Mouse (Mus musculus) ovary, postnatal 36 days (tissue): ENCODE measurements at regions not wholly inside any gene's neighbourhood (a gene's known extent, or its start where the extent isn't known, plus 50 kb on each side); places are given as distances from the start of the nearest gene placed in this dataset.

ENCODE experiments used
- DNase-seq: peaks from one replicate; pipeline ENCODE4 v3.0.0; 2022; ENCODE audit warnings: low spot score, mixed read lengths

DNA sequence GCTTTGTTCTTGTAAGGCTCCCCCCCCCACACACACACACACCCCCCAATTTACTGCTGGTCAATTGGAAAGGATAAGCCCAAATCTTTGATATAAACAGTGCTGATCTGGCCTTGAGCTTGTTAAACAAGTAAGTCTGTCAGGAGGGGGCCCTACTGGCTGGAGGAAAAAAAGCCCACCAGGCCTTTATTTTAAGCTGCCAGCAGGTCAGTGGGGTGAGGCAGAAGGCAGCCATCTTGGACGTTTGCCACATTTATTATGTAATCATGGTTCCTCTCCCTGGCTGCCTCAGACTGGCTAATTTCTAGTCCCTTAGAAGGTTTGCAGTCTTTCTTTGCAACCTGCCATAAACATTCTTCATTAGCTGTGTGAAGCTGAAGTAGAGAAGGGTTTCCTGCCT is 75.9 kb upstream of the Med14 start:
- DNase-seq: no peak

DNA sequence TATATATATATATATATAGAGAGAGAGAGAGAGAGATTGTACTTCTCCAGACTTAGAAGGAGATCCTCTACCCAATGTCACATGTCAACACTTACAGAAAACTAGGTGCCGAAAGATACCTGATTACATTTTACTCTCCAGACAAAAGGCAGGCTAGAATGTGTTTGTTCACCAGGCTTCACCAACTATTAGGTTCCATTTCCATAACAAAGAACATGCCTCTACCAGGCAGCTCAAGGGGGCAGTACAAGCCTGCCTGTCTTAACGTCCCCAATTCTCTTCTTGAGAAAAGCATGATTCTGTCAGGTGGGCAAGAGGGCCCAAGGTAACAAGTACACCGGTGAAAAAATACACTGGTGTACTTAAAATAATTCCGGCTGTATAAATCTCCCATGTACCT is 72.8 kb upstream of the Med14 start:
- no peak for DNase-seq

DNA sequence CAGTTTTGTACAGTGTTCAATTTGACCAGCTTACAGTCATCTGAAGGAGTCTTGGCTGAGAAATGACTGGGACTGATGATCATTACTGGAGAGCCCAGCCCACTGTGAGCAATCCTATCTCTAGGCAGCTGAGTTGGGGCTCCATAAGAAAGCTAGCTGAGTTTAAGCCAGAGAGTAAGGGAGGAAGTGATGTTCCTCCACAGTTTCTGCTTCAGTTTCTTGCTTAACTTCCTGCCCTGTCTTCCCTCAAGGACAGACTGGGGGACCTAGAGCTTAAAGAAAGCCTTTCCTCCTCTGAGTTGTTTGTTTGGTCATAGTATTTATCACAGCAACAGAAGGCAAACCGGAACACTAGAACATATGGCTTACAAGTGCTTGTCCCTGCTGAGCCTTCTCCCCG is 70.8 kb upstream of the Med14 start:
- no peak for DNase-seq

DNA sequence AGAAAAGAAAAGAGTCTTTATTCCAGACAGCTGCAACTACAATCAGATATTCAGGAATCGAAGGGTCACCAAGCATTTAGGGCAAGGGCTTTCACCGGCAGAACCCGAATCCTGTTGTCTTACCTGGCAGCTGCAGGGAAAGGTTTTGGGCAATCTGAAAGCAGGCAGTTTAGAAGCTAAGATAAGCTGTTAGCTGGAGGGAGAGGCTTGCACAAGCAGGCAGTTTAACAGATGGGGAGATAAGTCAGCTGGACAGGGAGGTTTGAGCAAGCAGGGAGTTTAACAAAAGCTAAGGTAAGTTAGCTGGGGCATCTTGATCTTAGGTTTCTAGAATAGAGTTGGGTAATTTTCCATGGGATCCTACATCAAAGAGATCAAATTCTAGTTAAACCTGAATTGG is 67.3 kb upstream of the Med14 start:
- no peak for DNase-seq

DNA sequence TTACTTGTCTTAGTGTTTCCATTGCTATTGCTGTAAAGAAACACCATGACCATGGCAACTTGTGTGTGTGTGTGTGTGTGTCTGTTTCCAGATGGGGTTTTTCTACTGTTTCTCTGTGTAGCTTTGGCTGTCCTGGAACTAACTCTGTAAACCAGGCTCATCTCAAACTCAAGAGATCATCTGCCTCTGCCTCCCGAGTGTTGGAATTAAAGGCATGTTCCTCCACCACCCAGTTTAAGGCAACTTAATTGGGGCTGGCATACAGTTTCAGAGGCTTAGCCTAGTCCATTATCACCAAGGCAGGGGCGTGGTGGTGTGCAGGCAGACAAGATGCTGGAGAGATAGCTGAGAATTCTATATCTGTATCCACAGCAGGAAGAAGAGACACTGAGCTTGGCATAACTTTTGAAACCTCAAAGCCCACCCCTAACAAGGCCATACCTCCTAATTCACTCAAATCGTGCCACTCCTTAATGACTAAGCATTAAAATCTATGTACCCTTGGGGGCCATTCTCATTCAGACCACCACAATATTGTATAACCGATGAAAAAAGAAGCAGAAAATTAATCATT is 65.5 kb upstream of the Med14 start:
- DNase-seq: no peak

DNA sequence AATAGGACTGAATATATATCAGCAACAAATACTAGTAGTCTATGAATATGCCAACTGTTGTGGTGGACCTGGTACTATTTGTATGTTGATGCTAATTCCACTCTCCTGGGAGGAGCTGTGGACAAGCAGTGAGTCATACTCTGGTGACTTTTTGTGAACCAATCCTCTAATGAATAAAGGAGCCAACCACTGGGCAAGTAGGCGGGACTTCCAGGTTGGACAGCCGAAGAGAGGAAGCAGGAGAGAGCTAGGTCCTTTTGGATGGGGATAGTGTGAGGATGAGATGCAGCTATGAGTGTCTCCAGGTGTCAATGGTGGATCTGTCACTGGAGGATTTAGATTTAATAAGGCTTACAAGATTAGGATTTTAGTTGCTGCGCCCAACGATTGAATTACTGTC is 64.8 kb upstream of the Med14 start:
- DNase-seq: no peak

DNA sequence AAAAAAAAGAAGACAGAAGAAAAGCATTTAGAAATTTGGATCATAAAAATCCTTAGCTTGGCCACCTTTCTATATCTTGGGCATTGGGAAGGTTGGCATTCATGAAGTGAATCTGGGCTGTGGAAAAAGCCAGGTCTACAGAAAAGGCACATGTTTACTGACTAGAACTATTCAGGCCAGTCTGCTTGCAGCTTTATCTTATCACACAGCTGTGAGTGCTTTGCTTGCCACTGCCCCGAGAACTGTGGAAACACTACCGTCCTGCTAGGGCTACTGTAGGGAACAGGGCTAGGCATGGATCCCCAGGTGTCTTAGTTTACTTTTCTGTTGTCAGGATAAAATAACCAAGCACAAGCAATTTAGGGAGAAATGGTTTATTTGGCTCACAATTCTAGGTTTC is 63.4 kb upstream of the Med14 start:
- DNase-seq: no peak

DNA sequence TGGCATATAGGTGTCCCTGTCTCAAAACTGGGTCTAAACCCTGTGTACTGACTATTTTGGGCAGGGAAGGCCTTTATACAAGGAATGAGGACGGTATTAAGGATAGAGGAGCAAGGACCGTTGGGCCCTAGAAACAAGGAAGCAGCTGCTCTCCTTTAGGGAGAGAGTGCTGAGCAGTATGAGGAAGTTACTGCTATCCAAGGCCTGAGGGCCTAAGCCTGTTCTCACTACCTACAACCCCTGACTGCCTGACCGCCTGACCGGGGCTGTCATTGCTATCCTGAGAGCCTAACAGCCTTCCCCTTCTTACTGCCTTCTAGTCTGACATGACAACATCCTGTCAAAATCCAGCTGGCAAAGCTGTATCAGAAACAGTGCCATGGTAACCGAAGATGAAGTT is 62.6 kb upstream of the Med14 start:
- no peak for DNase-seq

DNA sequence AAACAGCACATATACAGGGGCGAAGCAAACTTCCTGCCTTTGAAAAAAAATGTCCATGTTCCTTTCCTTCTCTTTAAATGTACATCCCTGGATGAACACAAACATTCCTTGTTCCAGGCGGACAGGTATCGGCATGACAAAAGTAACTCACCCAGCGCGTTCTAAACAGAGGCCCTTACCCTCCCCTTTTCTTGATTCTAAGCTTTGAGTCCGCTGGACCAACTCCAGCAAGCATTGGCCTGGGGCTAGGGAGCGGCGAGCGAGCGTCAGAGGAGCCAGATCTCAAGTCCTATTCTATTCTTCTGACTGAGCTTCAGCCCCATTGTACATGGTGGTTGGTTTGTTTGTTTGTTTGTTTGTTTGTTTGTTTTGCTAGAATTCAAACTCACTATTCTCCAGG is 60.9 kb upstream of the Med14 start:
- no peak for DNase-seq

DNA sequence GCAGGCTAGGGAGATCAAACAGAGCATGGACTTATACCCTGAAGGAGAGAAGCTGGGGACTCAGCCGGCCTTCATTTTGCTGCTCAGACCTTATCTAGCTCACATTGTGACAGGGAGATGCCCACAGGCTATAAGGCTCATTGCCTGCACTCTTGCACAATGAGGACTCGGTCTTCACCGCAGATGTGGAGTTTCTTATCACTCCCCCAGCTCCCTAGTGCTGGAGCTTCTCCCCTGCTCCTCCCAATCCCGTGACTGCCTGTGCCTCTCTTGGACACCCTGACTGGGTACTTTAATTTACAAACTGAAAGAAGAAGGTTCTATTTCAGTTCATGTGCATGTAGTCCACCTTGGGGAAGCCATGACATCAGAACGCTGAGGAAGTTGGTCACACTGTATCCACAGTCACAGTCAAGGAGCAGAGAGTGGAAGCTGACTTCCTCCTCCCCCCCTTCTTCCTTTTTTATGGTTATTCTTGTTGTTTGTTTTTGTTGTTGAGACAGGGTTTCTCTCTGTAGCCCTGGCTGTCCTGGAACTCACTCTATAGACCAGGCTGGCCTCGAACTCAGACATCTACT is 51.3 kb upstream of the Med14 start:
- no peak for DNase-seq
